Mouse (Mus musculus): Measurements from ENCODE around the gene Polg2. TPM values are rescaled to one million over a fixed set of nuclear protein-coding genes. Genes with fewer than 3 reads are reported as not detected.
A peak's percentile ranks its signal among the peaks of the same experiment; 100 is the strongest.
"Not testable (repeated sequence)": the region's sequence is repeated elsewhere in the genome, so short reads cannot be mapped to it uniquely, and the experiment has no call there.

Polg2 gene
- total RNA-seq, 2 experiments from 2014 or later = 4.3 to 6.1 TPM

DNA sequence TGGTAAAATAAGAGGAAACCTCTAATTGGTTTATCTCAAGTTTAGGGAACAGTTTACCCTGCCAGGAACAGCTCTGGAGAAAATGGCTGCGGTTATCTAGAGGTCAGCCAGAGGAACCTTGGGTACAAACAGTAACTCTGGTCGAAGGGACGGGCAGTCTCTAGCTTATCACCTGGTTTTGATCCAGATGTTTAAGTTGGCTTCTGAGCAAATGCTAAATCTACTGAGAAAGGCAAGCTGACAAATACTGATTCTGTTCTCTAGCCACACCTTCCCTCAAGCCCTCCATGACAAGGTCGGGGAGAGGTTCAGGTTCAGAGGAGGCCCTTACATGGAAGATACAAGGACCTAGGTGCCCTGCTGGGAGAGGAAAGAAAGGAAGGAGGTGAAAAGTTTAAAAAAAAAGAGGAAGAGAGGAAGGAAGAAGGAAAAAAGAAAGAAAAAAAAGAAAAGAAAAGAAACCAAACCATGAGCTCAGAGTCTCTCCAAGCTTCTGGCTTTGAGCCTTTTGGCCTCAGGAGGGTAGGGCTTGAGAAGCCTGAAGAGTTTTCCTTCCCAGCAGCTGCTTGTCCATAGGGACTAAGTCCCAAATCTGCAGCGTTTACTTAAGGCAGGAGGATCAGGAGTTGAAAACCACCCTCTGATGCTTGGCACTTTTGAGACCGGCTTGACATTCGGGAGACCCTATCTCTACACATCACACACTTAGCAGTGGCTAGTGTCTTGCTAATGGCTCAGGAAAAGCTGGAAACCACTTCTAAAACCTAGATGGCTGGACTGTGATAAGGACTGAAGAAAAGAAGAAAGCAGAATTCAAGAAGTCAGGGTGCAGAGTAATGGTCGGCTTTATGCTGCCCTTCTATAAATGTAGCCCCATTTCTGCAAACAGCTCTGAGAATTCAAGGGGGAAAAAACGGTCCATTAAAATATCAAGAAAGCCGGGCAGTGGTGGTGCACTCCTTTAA lies 50.7 kb downstream of the Polg2 start:
- DNase-seq (ENCODE audit: low spot score in 2 of 2) = no peak

DNA sequence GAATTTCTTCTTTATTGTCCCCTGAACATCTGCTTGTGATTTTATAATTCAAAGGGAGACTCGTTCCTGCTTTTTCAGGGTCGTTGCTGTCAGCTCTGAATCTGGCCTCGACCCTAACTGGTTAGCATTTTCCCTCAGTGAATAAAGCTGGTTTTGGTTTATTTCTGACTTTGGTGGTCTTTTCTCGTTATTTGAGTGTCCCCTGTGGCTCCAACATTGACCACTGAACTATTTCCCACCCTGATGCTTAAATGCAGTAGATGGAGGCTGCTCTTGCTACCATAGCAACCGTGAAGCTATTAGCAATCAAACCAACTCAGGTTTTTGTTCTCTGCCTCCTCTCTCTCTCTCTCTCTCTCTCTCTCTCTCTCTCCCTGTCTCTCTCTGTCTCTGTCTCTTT lies 51.4 kb downstream of the Polg2 start:
- no peak for DNase-seq (ENCODE audit: low spot score in 2 of 2)

DNA sequence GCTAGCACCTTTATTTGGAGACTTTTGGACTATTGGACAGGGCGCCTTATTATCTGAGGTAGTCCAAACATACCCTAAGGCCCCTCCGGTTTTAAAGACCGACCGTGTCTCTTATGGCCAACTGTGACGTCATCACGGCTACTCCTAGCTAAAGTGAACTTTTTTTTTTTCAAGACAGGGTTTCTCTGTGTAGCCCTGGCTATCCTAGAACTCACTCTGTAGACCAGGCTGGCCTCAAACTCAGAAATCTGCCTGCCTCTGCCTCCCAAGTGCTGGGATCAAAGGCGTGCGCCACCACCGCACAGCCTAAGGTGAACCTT lies 54.5 kb downstream of the Polg2 start:
- not testable (repeated sequence) for DNase-seq (ENCODE audit: low spot score in 2 of 2)

DNA sequence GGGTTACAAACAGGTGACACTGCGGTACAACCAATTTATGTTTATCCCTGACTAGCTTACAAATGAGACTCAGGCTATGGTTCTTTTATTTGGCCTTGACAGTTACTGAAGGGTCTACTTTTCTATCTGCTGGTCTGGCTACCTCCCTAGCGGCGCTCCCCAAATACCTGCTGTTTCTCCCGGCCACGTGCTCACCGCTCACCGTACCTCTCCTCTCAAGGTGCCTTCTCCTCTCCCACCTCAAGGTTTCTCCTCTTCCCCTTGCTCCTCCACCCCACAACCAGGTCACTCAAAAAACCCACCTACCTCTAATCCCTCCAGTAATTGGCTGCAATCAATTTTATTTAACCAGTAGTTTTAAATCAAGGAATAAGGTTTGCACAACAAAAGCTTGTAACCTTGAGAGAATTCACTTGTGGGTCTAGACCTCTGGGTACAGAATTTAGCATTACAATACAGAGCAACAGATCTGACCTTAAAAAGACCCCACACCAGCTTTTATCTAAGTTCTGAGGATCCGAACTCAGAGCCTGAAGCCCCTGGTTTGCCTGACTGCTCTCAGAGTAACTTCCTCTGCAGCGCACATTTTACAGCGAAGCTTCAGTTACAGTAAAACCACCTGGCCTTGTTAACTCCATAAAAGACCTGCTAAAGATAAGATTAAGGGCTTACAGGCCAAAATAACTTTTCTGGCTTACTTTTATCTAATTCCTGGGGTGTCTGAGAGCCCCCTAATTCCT lies 55.0 kb downstream of the Polg2 start:
- DNase-seq (ENCODE audit: low spot score in 2 of 2) = no peak

DNA sequence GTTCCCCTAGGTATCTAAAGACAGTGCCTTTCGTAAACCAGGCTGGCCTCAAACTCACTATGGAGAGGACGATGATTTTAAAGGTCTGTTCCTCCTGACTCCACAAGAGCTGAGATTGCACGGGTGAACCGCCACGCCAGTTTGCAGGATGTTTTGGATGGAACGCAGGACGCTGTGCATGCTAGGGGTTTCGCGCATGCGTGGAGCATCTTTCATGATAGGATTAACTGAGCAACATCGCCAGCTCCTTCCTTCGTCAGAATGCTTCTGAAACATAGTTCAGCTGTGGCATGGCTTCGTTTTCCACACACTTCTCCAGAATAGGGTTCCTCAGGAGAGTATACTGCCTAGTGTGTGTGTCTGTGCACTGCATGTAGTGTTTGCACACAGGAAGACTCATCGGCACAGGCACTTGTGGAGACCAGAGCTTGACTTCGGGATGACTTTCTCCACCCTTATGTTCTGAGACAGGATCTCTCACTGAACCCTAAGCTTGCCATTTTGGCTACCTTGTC lies 55.7 kb downstream of the Polg2 start:
- no peak for DNase-seq (ENCODE audit: low spot score in 2 of 2)

DNA sequence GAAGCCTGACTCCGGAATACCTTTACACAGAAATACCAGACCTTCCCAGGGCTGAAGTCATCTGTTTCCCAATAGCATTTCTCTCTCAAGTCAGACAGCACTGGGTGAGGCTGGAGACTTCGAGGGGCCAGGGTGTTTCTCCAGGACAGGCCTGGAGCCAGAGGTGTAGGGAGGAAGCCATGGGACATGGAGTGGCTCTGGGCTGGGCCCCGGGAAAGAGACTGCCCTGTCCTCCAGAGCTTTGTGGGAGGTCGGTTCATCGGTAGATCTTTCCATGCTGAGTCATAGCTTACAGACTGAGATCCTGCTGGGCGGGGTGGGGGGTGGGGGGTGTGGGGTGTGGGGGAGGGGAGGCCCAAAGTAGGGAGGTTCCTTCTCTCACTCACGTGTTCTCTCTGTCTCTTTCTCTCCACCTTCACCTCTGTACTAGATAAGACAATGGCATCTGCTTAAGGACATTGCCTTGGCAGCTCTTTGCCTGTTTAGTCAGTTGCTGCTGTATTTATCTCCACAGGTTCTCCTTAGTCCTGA lies 56.4 kb downstream of the Polg2 start:
- peak; percentile 39 to 40 for DNase-seq (ENCODE audit: low spot score in 2 of 2)

DNA sequence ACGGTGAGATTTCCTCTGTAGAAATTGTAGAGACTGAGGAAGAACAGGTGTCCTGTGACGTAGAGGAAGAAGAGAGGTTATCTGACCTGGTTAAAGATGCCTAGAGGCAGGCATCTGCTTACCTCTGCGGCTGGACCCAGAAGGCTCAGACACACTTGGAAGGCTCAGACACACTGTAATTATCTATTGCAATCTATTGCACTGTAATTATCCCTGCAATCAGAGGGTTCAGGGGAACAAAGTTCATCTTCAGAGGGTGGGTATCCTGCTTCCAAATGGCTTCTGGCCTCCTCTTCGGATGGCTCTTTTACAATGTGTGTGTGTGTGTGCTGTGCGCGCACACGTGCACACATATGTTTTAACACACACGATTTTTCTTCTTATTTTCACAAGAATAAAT lies 59.0 kb downstream of the Polg2 start:
- DNase-seq (ENCODE audit: low spot score in 2 of 2) = no peak

Small RNAs within 50 kb of the gene (microRNA-seq; reads per million reads assigned to microRNA genes)
- gene Gm25994 (ENCODE audit: borderline number of aligned reads in 2 of 2) (0 reads per million in 2 experiments), gene Mir3064 (ENCODE audit: borderline number of aligned reads in 2 of 2) (8.6 to 10.9 reads per million in 2 experiments)

Other genes starting within 250 kb of the Polg2 start
- 10 to 100 TPM; 52.1 to 54.2 TPM for gene Tex2, start 166.1 kb downstream of the Polg2 start, total RNA-seq (2021)
- 10 to 100 TPM; 57.1 to 63.6 TPM for gene Pecam1, start 28.9 kb downstream of the Polg2 start, total RNA-seq (2021)
- 1 to 10 TPM in 1 of 2 experiments, under 1 TPM in 1; 0.83 to 1.2 TPM for gene Milr1, start 28.3 kb downstream of the Polg2 start, total RNA-seq (2021)
- gene Ddx5, start 9.6 kb upstream of the Polg2 start, total RNA-seq (2021) = 100 to 1,000 TPM; 828 to 881 TPM
- 1 to 10 TPM; 7.6 to 8.4 TPM for gene Cep95, start 9.7 kb upstream of the Polg2 start, total RNA-seq (2021)
- 10 to 100 TPM; 34.7 to 38.7 TPM for gene Smurf2, start 141.2 kb upstream of the Polg2 start, total RNA-seq (2021)
- 10 to 100 TPM; 16.7 to 36.4 TPM for gene Kpna2, start 220.0 kb upstream of the Polg2 start, total RNA-seq (2021)
- 1 to 10 TPM; 1.2 to 3.2 TPM for gene 1810010H24Rik, start 246.1 kb upstream of the Polg2 start, total RNA-seq (2021)

Data from adrenal gland, adult 18-20 months (tissue).